Mouse (Mus musculus): Measurements from ENCODE around the gene Llgl2. TPM values are rescaled to one million over a fixed set of nuclear protein-coding genes. Genes with fewer than 3 reads are reported as not detected.

Llgl2 gene
- total RNA-seq, 1 experiment from 2014 or later, result 6.2 TPM

DNA sequence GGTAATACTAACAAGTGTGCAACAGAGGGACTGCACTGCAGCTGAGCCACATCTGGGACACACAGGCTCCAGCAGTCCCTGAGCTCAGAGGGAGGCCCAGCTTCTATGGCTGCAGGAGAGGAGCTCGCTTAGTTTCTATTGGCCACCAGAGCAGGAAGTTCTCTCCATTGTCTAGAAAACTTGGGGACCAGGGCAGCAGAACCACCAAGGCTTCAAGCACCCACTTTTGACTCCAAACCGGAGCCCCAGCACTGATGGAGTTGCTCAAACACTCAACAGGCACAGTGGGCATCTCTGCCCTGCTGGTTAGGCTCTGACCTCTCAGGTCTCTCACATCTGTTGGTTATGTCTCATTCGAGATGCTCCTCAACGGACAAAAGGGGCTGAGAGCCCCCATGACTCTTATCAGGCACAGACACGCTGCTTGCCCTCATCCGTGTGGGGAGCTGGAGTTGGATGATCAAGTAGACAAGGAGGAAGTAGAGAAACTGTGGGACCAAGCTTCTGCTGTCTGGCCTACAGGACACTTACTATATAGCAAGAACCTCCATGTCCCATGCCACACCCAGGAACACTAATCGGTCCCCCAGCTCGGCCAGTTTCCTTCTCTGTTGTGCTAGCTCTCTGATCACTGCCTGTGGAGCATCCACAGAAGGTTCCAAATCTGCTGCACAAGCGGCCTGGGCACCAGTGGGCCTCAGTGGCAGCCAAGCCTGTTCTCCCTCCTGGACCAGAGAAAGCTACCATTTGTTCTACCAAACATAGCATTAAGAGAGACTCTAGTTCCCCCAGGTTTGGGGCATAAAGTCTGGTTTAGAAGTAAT, 77.7 kb downstream of the Llgl2 start:
- ATAC-seq (replicated peaks; ENCODE audit: low read depth, poor library complexity, severe bottlenecking), result peak; percentile 52

DNA sequence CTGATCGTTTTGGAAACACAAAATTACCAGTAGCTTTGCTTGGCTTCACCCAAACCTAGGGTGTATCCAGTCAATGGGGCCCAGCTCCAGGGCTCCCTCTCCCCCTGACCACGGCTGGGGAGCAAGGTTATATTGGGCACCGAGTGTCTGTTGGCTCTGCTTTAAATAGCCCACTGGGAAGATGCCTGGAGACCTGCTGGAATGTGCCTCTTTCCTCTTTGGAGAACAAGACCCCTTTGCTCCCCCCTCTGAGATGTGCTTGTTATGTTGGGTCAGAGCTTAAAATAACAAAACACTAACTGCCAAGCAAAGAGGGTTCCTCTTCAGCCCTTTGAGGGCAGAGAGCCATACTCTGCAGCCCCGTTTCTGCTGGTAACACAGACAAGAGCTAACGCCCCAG, 78.3 kb downstream of the Llgl2 start:
- no peak for ATAC-seq (replicated peaks; ENCODE audit: low read depth, poor library complexity, severe bottlenecking)

DNA sequence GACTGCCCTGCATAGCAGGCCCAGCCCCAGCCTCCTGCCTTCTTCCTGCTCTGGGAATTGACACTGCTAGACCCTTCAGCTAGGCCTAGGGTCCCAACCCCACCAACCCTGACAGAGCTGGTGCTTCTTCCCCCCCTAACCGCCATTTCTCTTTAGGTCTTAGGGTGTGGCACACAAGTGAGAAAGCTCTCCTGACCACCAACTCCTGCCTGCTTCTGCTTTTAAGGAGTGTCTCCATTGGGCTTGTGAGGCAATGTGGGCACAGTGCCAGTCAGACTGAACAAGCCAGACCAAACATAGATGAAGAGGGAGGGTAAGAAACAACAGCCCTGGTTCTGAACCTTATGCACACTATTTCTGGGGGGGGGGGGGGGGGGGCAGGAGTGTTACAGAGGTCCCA, 79.0 kb downstream of the Llgl2 start:
- ATAC-seq (replicated peaks; ENCODE audit: low read depth, poor library complexity, severe bottlenecking), result peak; percentile 21

DNA sequence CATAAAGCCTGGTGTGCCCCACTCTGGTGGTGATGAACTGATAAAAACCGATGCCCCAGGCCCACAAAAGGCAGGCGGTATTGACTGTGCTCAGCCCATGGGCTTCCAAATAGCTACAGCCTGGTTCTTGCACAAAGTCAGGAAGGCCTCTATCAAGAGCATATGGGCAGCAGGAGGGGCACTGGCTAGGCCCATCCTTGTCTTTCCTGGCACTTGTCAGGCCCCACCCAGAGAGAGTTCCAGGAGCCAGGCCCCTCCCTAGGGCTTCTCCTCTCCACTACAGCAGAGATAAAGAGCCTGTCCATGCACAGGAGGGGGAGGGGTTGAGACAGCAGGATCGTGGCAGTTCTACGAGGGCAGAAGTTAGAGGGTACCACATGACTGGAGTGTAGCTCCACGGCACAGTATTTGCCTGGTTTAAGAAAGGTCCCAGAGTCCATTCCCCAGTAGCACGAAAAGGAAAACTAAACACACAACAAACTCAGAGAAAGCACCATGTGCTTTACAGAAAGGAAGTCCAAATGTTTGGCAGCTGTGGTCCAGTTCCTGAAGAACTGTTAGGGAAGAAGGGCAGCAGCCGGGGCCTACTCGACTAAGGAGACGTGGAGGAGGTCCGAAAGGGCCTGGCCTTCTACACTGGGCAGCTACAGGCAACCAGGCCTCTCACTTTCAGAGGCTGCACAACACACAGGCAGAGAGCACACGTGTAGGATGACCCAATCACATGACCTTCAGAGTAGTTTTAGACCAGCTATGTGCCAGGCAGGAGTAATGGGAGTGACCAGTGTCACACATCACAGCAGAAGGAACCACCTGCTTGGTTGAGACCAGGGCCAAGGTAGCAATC, 79.8 kb downstream of the Llgl2 start:
- ATAC-seq (replicated peaks; ENCODE audit: low read depth, poor library complexity, severe bottlenecking), result peak; percentile 23

DNA sequence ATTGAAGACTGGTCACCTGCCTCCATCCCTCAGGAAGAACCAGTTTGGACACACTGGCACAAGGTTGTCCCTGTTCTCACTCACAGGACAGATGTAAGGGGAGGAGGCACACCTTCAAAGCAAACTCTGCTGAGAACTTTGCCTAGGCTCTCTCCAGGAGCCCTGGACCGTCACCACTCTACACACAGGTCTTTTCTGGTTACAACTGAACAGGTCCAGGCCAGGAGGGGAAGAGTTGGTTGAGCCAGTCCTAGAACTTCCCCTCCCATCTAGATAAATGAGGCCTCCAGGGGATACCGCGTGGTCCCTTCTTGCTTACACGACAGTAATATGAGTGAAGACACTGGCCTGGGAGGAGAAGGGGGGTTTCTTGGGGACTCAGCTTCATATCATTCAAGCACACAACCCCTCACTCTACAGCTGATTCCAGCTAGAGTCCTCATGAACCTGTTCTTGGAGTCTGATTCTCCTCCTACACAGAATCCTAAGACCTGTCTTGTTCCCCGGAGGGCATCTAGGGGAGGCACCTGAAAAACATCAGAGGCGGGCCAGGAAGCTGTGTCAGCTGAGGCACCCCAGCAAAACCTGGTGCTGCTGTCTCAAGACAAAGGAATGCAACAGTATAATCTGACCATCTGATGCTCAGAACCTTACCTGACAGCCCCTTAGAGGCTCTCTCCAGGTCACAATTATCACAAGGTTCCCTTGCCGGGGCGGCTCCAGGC, 80.5 kb downstream of the Llgl2 start:
- no peak for ATAC-seq (replicated peaks; ENCODE audit: low read depth, poor library complexity, severe bottlenecking)

Other genes starting within 250 kb of the Llgl2 start
- 31.7 and 39.0 TPM in 2 replicates for gene Mrps7, start 220.1 kb upstream of the Llgl2 start, total RNA-seq (2017)
- gene Gga3, start 220.0 kb upstream of the Llgl2 start, total RNA-seq (2017), result 21.3 and 38.2 TPM in 2 replicates
- 20.3 and 26.9 TPM in 2 replicates for gene Mif4gd, start 211.1 kb upstream of the Llgl2 start, total RNA-seq (2017)
- 22.3 and 28.1 TPM in 2 replicates for gene Slc25a19, start 195.8 kb upstream of the Llgl2 start, total RNA-seq (2017)
- gene Grb2, start 115.5 kb upstream of the Llgl2 start, total RNA-seq (2017), result 34.7 and 53.5 TPM in 2 replicates
- gene Tmem94, start 58.6 kb upstream of the Llgl2 start, total RNA-seq (2017), result 18.3 and 23.2 TPM in 2 replicates
- 2.8 and 5.8 TPM in 2 replicates for gene Caskin2, start 10.4 kb upstream of the Llgl2 start, total RNA-seq (2017)
- gene Tsen54, start 9.3 kb upstream of the Llgl2 start, total RNA-seq (2017), result 12.2 and 22.2 TPM in 2 replicates
- gene Myo15b, start 34.4 kb downstream of the Llgl2 start, total RNA-seq (2017), result 3.3 and 3.7 TPM in 2 replicates
- 31.2 and 35.4 TPM in 2 replicates for gene Smim5, start 75.9 kb downstream of the Llgl2 start, total RNA-seq (2017)
- 0.34 and 2.0 TPM in 2 replicates for gene Smim6, start 88.0 kb downstream of the Llgl2 start, total RNA-seq (2017)
- 164 and 170 TPM in 2 replicates for gene Sap30bp, start 109.2 kb downstream of the Llgl2 start, total RNA-seq (2017)
- gene Recql5, start 109.4 kb downstream of the Llgl2 start, total RNA-seq (2017), result 23.6 and 25.3 TPM in 2 replicates
- gene Itgb4, start 150.7 kb downstream of the Llgl2 start, total RNA-seq (2017), result 0.29 and 5.1 TPM in 2 replicates
- gene Galk1, start 188.7 kb downstream of the Llgl2 start, total RNA-seq (2017), result 34.6 and 43.6 TPM in 2 replicates
- gene H3f3b, start 203.9 kb downstream of the Llgl2 start, total RNA-seq (2017), result 867 and 869 TPM in 2 replicates
- gene Unk, start 206.3 kb downstream of the Llgl2 start, total RNA-seq (2017), result 15.8 and 28.5 TPM in 2 replicates

Measured in common myeloid progenitor, adult 5-6 weeks (primary cell).